Mouse (Mus musculus): Measurements from ENCODE around the gene H2-Aa.
"Not testable (repeated sequence)": the region's sequence is repeated elsewhere in the genome, so short reads cannot be mapped to it uniquely, and the experiment has no call there.

Gene H2-Aa

DNA sequence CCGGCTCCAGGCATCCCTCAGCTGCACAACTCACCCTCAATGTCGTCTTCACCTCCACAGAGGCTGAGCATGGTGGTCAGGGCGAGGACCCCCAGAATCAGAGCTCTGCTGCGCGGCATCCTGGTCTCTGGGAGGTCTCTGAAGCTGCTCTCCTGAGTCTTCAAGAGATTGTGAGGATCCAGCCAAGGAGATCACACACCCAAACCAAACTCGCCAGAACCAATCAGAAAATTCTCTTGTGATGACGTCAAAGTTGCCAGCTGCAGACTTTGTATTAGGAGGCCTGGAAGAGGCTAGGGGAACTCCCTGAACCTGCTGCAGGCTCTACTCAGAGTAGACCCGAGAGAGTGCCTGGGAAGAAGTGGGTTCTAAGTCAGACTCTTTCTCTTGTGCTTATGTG lies at the start of gene H2-Aa:
Gene H2-Aa (minus strand): TSS at position 176 of the 400 bp plus-strand sequence.
- peak; percentile 44 to 62 for DNase-seq

GRCm38 (mm10) chr17:34331200-34331599 lies 43.6 kb upstream of the H2-Aa start:
- DNase-seq: no peak

DNA sequence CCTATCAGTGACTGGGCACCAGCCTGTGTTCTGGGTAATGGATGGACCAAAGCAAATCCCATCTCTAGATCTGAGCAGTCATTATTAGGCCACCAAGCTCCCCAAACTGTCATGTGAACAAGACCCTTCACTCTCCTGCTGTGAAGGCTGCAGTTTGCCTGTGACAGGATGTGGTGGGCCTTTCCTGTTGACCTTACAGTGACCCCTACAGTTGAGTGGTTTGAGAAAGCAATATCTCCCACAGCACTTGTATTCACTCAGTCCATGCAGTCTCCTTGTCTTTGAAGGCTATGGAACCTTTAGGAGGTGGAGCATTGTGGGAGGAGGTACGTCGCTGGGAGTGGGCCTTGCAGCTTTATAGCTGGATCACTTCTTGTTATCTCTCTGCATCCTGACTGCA lies 42.2 kb upstream of the H2-Aa start:
- no peak for DNase-seq

DNA sequence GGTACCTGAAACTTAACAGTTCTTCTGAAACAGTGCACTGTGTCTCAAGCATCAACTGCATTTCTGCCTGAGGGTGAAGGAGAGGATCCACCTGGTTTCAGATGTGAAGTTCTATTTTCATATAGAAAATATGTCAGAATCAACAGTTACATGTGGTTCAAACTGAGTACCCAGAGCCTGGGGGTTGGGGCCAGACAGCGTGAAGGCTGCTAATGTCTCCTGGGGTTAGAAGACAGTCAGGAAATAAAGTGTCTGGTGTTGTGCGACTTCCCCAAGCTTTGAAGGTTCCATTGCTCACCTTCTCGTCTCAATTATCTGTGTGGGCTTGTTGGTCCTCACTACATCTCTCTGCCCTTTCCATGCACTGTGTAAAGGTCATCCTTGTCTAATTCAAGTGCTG lies 38.8 kb upstream of the H2-Aa start:
- no peak for DNase-seq

- no peak for DNase-seq
Measured at GRCm38 (mm10) chr17:34325436-34325835, 37.8 kb upstream of the H2-Aa start, which contains the start of gene H2-Eb2. TSS of gene H2-Eb2 (plus strand) at chr17:34325665.

- no peak for DNase-seq
Measured at GRCm38 (mm10) chr17:34317275-34317674, 29.7 kb upstream of the H2-Aa start.

DNA sequence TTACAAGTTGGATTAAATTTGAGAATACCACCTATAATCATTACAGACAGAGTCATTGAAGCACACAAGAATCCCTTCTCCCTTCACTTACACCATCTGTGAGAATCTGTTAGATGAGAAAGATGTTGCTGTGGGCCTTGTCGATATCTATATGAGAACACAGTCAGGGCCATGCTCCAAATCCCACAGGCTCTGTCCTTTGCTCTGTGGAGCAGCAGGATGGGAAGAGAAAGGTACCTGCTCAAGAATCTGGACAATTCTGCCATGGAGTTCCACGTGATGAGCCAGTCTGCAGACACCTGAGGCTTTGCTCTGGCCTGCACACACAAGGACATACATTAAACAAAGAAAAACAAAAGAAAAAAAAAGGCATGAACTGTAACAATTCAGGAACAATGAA lies 29.1 kb upstream of the H2-Aa start:
- DNase-seq: no peak

DNA sequence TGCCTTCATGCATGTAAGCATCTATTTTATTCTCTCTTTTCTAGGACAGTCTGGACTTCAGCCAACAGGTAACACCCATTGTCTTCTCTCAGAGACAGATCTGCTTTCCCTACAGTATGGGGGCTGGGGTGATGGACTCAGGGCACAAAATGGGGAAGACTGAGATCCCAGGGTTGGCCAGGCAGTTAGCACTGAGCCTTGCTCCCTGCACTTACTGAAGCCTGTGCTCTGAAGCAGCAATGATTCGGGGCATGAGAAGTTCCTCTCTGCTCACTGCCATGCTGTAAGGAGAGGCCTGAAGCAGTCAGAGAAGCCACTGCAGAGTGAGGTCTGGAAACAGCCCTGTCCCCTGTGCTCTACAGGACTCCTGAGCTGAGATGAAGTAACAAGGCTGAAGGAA lies 27.9 kb upstream of the H2-Aa start:
- no peak for DNase-seq

- no peak for DNase-seq
Measured at GRCm38 (mm10) chr17:34314286-34314685, 26.7 kb upstream of the H2-Aa start.

DNA sequence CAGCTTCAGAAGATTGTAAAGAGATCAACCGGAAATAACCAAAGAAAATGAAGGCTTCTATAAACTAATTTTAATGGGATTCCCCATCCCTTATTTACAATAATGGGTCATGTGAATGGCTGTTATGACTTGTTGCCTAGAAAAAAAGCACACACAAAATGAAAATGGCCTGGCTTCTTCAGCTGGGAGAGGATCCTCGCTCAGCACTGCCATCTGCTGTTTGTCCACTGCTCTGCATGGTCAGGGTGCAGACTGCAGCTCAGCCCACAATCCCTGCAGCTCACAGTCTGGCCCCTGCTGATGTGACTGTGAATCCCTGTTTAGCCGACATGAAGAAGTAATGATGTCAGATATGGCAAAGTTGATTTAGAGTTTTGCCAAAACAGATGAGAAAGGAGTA lies 25.8 kb upstream of the H2-Aa start:
- DNase-seq: peak; percentile 65 to 71

DNA sequence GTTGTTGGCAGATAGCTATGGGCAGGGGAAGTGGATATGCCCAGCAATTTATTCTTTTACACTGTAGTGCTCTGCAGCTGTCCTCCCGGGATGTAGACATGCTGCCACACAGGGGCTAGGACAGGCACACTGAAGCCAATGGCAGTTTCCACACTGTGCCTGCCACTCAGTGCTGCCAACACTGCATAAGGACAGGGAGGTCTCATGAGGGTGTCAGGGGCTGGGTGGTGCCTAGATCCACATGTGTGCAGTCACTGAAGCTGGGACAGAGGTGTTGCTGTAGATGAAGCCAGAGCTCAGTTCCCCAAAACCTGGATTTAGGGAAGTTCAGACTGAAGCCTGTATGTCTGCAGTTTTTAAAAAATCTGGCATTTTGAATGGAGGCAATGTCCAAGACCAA lies 24.6 kb upstream of the H2-Aa start:
- DNase-seq: no peak

- DNase-seq: not testable (repeated sequence)
Measured at GRCm38 (mm10) chr17:34310526-34310925, 22.9 kb upstream of the H2-Aa start.

DNA sequence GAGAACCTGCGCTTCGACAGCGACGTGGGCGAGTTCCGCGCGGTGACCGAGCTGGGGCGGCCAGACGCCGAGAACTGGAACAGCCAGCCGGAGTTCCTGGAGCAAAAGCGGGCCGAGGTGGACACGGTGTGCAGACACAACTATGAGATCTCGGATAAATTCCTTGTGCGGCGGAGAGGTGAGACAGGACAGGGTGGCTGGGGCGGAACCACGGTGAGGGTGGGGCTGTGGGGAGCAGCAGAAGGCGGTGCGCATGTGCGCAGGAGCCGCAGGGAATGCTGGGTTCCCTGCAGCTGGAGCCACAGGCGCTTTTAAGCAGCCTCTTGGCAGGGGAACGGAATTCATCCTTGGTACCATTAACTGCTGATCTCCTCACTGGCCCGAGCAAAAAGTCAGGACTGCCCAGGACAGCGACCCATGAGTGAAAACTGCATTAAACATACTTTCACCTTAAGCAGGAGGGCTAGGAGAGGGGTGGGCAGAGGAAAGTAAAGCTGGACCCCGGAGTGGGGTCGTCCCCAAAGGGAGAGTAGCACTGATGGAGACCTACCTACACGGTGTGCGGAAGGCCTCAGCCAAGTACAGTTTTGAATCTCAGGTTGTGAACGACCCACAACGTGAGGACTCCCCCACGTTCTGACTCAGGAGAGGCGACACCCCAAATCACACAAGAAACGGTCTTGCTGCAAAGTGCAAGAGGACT lies 22.2 kb upstream of the H2-Aa start:
- DNase-seq: peak; percentile 51 to 72

DNA sequence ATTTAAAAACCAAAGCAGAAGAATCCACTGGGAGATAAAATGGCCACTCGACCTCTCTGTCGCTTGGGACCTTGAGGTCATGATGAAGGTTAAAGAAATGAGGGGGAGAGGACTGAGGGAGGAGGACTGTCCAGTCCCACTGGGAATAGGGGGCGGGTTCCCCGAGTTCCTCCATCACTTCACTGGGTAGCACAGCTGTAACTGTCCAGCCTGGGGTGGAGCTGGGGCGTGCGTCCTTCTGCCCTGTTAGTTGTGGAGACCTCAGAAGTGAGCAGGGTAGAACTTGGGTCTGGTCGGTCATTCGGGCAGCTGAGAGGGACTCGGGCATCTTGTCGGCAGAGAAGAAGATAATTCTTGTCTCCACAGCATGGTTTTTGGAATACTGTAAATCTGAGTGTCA lies 21.6 kb upstream of the H2-Aa start:
- no peak for DNase-seq

DNA sequence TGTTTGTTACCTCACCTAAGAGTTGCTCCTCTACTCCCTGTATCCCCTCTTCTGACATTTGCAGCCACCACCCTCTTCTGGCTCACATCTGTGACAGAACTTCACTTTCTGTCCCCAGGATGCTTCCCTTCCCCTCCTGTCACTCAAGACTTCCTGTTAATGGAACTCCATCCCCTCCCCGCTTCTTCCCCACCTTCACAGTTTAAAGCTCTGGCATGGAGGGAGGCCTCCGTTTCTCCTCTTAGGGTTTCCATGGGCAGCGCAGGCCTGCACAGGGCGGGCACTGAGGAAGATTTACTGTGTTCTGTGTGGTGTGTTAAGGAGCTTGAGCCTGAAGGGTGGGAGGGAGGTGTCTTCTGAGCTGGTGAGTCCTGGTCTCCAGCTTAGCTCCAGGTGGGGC lies 20.5 kb upstream of the H2-Aa start:
- DNase-seq: no peak

DNA sequence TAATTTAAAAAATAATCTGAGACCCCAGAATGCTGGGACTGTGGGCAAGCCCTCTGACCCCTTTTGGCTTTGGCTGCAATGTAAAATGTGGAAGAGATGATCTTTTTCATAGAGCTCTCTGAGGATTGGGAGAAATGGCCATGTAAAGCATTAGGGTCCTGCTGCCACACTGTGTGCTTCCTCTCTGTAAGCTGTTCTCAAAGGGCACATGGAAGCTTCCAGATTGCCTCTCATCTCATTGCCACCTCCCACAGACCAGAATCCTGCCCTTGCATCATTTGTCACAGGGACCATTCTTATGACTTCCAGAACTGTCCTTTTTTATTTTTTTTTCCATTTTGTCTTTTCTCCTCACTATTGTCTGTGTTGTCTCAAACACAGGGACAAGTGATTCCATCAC lies 19.6 kb upstream of the H2-Aa start:
- no peak for DNase-seq

- no peak for DNase-seq
Measured at GRCm38 (mm10) chr17:34306407-34306806, 18.8 kb upstream of the H2-Aa start.

GRCm38 (mm10) chr17:34305380-34306030 lies 17.9 kb upstream of the H2-Aa start, which contains the start of gene H2-Eb1:
TSS of gene H2-Eb1 (plus strand) at chr17:34305867.
- peak; percentile 57 to 77 for DNase-seq

- DNase-seq: peak in 1 of 2 experiments; percentile 27
Measured at GRCm38 (mm10) chr17:34304751-34305150, 17.1 kb upstream of the H2-Aa start.

GRCm38 (mm10) chr17:34303789-34304188 lies 16.2 kb upstream of the H2-Aa start:
- no peak for DNase-seq

- DNase-seq: no peak
Measured at GRCm38 (mm10) chr17:34301670-34302190, 14.1 kb upstream of the H2-Aa start.

DNA sequence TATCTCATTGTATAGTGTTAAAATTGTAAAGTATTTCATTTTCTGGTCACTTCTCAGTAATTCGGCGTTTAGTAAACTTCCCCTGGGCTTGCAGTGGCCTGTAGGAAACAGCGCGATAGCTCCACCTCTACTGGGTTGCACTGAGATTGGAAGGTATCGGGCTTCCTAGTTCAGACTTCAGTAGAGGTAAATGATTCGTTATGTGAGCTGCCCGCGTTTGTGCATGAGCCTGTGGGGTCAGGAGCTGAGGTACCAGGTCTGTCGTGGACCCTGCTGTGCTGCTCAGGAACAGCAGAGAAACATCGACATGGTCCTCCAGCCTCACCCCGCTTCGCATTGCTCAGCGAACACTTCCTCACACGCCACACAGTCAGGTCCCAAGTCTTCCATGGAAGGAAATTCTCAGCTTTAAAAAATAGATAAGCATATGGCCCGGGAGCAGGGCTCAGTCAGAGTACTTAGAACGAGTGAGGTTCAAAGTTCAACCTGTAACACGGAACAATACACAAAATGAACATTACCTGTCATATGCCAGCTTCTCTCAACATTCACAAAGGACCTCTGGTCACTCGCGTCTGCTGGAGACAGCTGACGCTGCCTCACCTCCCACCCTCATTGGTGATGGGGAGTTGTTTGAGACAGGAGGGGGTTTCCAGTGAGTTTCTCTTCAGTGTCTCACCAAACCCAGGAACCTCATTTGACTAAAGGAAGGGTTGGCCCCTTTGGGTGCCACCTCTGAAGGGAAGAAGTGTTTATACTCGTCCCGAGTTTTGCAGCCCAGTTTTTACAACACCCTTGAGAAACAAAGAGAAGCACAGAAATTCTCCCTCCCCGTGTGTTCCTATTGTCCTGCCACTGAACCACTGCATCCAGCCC lies 13.3 kb upstream of the H2-Aa start:
- no peak for DNase-seq

- DNase-seq: no peak
Measured at GRCm38 (mm10) chr17:34300071-34300470, 12.4 kb upstream of the H2-Aa start.
